Mouse (Mus musculus): ENCODE data around the gene Qpctl. TPM values are rescaled to one million over a fixed set of nuclear protein-coding genes. Genes with fewer than 3 reads are reported as not detected.

The Qpctl gene
- polyA plus RNA-seq (2015; fragmentation: Nextera tagmentation; extraction: Ambion mirVana) = 13.3 and 15.4 TPM in 2 replicates

- Histone ChIP-seq H3K36me3 (ENCODE audit: insufficient read depth, low read length) (peaks cover 29% of the 10 kb centered on the region), H3K27ac (peak within 1 kb of the TSS; percentile 75), H3K4me2 (ENCODE audit: low read length) (peak within 1 kb of the TSS; percentile 89), H3K27me3 (ENCODE audit: insufficient read depth, low read length) (no peaks in the 10 kb centered on the region), H3K4me3 (replicated peaks; ENCODE audit: low read depth, low read length) (peak within 1 kb of the TSS; percentile 61), H3K9ac (ENCODE audit: low read depth, low read length) (peak within 1 kb of the TSS; percentile 58), H3K4me1 (replicated peaks; ENCODE audit: insufficient read depth, low read length) (peaks cover 13% of the 10 kb centered on the region), H3K9me3 (replicated peaks; ENCODE audit: low read length) (no peaks in the 10 kb centered on the region)
- WGBS = under 1% methylated on average over 43 of the region's 43 CpGs
- peak; percentile 97 for ATAC-seq (replicated peaks; ENCODE audit: low FRiP score, low read depth)
- no peak for TF ChIP-seq CTCF (IDR thresholded peaks at IDR 0.05; ENCODE audit: low read depth)
- DNase-seq (ENCODE audit: low spot score) = peak; percentile 100
Observed at GRCm38 (mm10) chr7:19148875-19149541, at the start of gene Qpctl. Gene Qpctl, minus strand, starts transcription at chr7:19149291.

- no peak for DNase-seq (ENCODE audit: low spot score)
- WGBS = 33% methylated on average over 2 of the region's 2 CpGs
- Histone ChIP-seq H3K9me3 (replicated peaks; ENCODE audit: low read length) (no peaks in the 10 kb centered on the region), H3K4me1 (replicated peaks; ENCODE audit: insufficient read depth, low read length) (no peaks in the 10 kb centered on the region), H3K27ac (no peak overlapping the region), H3K36me3 (ENCODE audit: insufficient read depth, low read length) (peaks cover 28% of the 10 kb centered on the region; the same call in 1 of the 2 replicates), H3K4me3 (replicated peaks; ENCODE audit: low read depth, low read length) (no peak overlapping the region), H3K9ac (ENCODE audit: low read depth, low read length) (no peak overlapping the region), H3K4me2 (ENCODE audit: low read length) (no peak overlapping the region), H3K27me3 (ENCODE audit: insufficient read depth, low read length) (no peaks in the 10 kb centered on the region)
- no peak for ATAC-seq (replicated peaks; ENCODE audit: low FRiP score, low read depth)
- peak; percentile 66 for TF ChIP-seq CTCF (IDR thresholded peaks at IDR 0.05; ENCODE audit: low read depth)
Observed at GRCm38 (mm10) chr7:19197985-19198384, 48.9 kb upstream of the Qpctl start.

- peak; percentile 64 for TF ChIP-seq CTCF (IDR thresholded peaks at IDR 0.05; ENCODE audit: low read depth)
- no peak overlapping the region for H3K4me3 ChIP-seq (replicated peaks; ENCODE audit: low read depth, low read length)
- no peaks in the 10 kb centered on the region for H3K27me3 ChIP-seq (ENCODE audit: insufficient read depth, low read length)
- H3K36me3 ChIP-seq (ENCODE audit: insufficient read depth, low read length) = peaks cover 26% of the 10 kb centered on the region; the same call in 1 of the 2 replicates
- WGBS = 55% methylated on average over 6 of the region's 6 CpGs
- DNase-seq (ENCODE audit: low spot score) (no peak), ATAC-seq (replicated peaks; ENCODE audit: low FRiP score, low read depth) (no peak)
- no peak overlapping the region for H3K9ac ChIP-seq (ENCODE audit: low read depth, low read length)
- no peak overlapping the region for H3K4me2 ChIP-seq (ENCODE audit: low read length)
- H3K9me3 ChIP-seq (replicated peaks; ENCODE audit: low read length) = no peaks in the 10 kb centered on the region
- H3K27ac ChIP-seq = no peak overlapping the region
- H3K4me1 ChIP-seq (replicated peaks; ENCODE audit: insufficient read depth, low read length) = no peaks in the 10 kb centered on the region
Observed at GRCm38 (mm10) chr7:19196676-19197075, 47.6 kb upstream of the Qpctl start.

GRCm38 (mm10) chr7:19194676-19195075, 45.6 kb upstream of the Qpctl start:
- no peaks in the 10 kb centered on the region for H3K27me3 ChIP-seq (ENCODE audit: insufficient read depth, low read length)
- 96% methylated on average over 4 of the region's 4 CpGs for WGBS
- no peak for ATAC-seq (replicated peaks; ENCODE audit: low FRiP score, low read depth)

GRCm38 (mm10) chr7:19184758-19185157, 35.7 kb upstream of the Qpctl start:
- H3K4me2 ChIP-seq (ENCODE audit: low read length) = no peak overlapping the region
- no peak overlapping the region for H3K4me3 ChIP-seq (replicated peaks; ENCODE audit: low read depth, low read length)
- H3K9ac ChIP-seq (ENCODE audit: low read depth, low read length) = peak overlapping the region; percentile 18; the same call in 1 of the 2 replicates
- ATAC-seq (replicated peaks; ENCODE audit: low FRiP score, low read depth) (peak; percentile 53; the same call in 1 of the 2 replicates), DNase-seq (ENCODE audit: low spot score) (no peak)
- H3K4me1 ChIP-seq (replicated peaks; ENCODE audit: insufficient read depth, low read length) = peaks cover 15% of the 10 kb centered on the region
- TF ChIP-seq CTCF (IDR thresholded peaks at IDR 0.05; ENCODE audit: low read depth) = no peak
- peak overlapping the region; percentile 55 for H3K27ac ChIP-seq
- 0 out of 2 replicates have a peak, but pooled peaks cover 11% of the 10 kb centered on the region for H3K36me3 ChIP-seq (ENCODE audit: insufficient read depth, low read length)
- WGBS = 46% methylated on average over 6 of the region's 6 CpGs
- H3K9me3 ChIP-seq (replicated peaks; ENCODE audit: low read length) = no peaks in the 10 kb centered on the region
- peaks cover 3% of the 10 kb centered on the region; the same call in 1 of the 2 replicates for H3K27me3 ChIP-seq (ENCODE audit: insufficient read depth, low read length)

More at GRCm38 (mm10) chr7:19194676-19195075, 45.6 kb upstream of the Qpctl start:
- no peak for DNase-seq (ENCODE audit: low spot score)
- H3K4me1 ChIP-seq (replicated peaks; ENCODE audit: insufficient read depth, low read length) = no peaks in the 10 kb centered on the region
- no peak overlapping the region for H3K27ac ChIP-seq
- H3K9ac ChIP-seq (ENCODE audit: low read depth, low read length) = no peak overlapping the region
- H3K4me2 ChIP-seq (ENCODE audit: low read length) = no peak overlapping the region
- H3K36me3 ChIP-seq (ENCODE audit: insufficient read depth, low read length) = peaks cover 30% of the 10 kb centered on the region; the same call in 1 of the 2 replicates
- peak; percentile 39 for TF ChIP-seq CTCF (IDR thresholded peaks at IDR 0.05; ENCODE audit: low read depth)
- no peak overlapping the region for H3K4me3 ChIP-seq (replicated peaks; ENCODE audit: low read depth, low read length)
- no peaks in the 10 kb centered on the region for H3K9me3 ChIP-seq (replicated peaks; ENCODE audit: low read length)

- H3K27ac ChIP-seq = peak overlapping the region; percentile 55
- WGBS = 70% methylated on average over 2 of the region's 2 CpGs
- ATAC-seq (replicated peaks; ENCODE audit: low FRiP score, low read depth) (no peak), DNase-seq (ENCODE audit: low spot score) (no peak)
- TF ChIP-seq CTCF (IDR thresholded peaks at IDR 0.05; ENCODE audit: low read depth) = no peak
- H3K27me3 ChIP-seq (ENCODE audit: insufficient read depth, low read length) = peaks cover 8% of the 10 kb centered on the region
- H3K4me1 ChIP-seq (replicated peaks; ENCODE audit: insufficient read depth, low read length) = peaks cover 20% of the 10 kb centered on the region
- H3K4me3 ChIP-seq (replicated peaks; ENCODE audit: low read depth, low read length) = no peak overlapping the region
- H3K36me3 ChIP-seq (ENCODE audit: insufficient read depth, low read length) = 0 out of 2 replicates have a peak, but pooled peaks cover 11% of the 10 kb centered on the region
- no peaks in the 10 kb centered on the region for H3K9me3 ChIP-seq (replicated peaks; ENCODE audit: low read length)
- H3K9ac ChIP-seq (ENCODE audit: low read depth, low read length) = no peak overlapping the region
- H3K4me2 ChIP-seq (ENCODE audit: low read length) = no peak overlapping the region
Observed at GRCm38 (mm10) chr7:19184250-19184649, 35.2 kb upstream of the Qpctl start.
